Mouse (Mus musculus) lung, postnatal 36 days (tissue): ENCODE data around the gene Itga9.

Experiments
- DNase-seq: peaks from one replicate; pipeline ENCODE4 v3.0.0; 2022; ENCODE audit warnings: mixed read lengths

Itga9 gene

GRCm38 (mm10) chr9:118607701-118608401 is 1.4 kb downstream of the Itga9 start:
- DNase-seq, result peak; percentile 27

GRCm38 (mm10) chr9:118608556-118608955 is 2.1 kb downstream of the Itga9 start:
- no peak for DNase-seq

- peak; percentile 71 for DNase-seq
These were observed 3.6 kb downstream of the Itga9 start for GRCm38 (mm10) chr9:118610060-118610459.

- peak; percentile 75 for DNase-seq
These were observed 4.6 kb downstream of the Itga9 start for GRCm38 (mm10) chr9:118611111-118611541.

- DNase-seq, result peak; percentile 59
These were observed 5.6 kb downstream of the Itga9 start for GRCm38 (mm10) chr9:118611958-118612581.

- DNase-seq, result no peak
These were observed 10.7 kb downstream of the Itga9 start for GRCm38 (mm10) chr9:118617237-118617636.

GRCm38 (mm10) chr9:118618732-118619250 is 12.3 kb downstream of the Itga9 start:
- DNase-seq, result peak; percentile 35

- DNase-seq, result no peak
These were observed 14.3 kb downstream of the Itga9 start for GRCm38 (mm10) chr9:118620807-118621206.

- no peak for DNase-seq
These were observed 15.2 kb downstream of the Itga9 start for GRCm38 (mm10) chr9:118621691-118622090.

- DNase-seq, result peak; percentile 93
These were observed 16.1 kb downstream of the Itga9 start for GRCm38 (mm10) chr9:118622376-118623166.

- peak; percentile 28 for DNase-seq
These were observed 17.0 kb downstream of the Itga9 start for GRCm38 (mm10) chr9:118623483-118623882.

GRCm38 (mm10) chr9:118624146-118624545 is 17.7 kb downstream of the Itga9 start:
- no peak for DNase-seq

GRCm38 (mm10) chr9:118629763-118630379 is 23.4 kb downstream of the Itga9 start:
- DNase-seq, result no peak

GRCm38 (mm10) chr9:118631775-118632757 is 25.6 kb downstream of the Itga9 start:
- no peak for DNase-seq

- DNase-seq, result no peak
These were observed 26.3 kb downstream of the Itga9 start for GRCm38 (mm10) chr9:118632758-118633143.

GRCm38 (mm10) chr9:118638642-118639210 is 32.2 kb downstream of the Itga9 start:
- no peak for DNase-seq

- no peak for DNase-seq
These were observed 39.3 kb downstream of the Itga9 start for GRCm38 (mm10) chr9:118645698-118646355.

- peak; percentile 79 for DNase-seq
These were observed 41.0 kb downstream of the Itga9 start for GRCm38 (mm10) chr9:118647495-118647894.

- peak; percentile 83 for DNase-seq
These were observed 44.5 kb downstream of the Itga9 start for GRCm38 (mm10) chr9:118650976-118651375.

- no peak for DNase-seq
These were observed 45.4 kb downstream of the Itga9 start for GRCm38 (mm10) chr9:118651939-118652338.

GRCm38 (mm10) chr9:118653436-118653835 is 46.9 kb downstream of the Itga9 start:
- no peak for DNase-seq
